Mouse (Mus musculus): Measurements from ENCODE around the gene Rbbp9.

DNA sequence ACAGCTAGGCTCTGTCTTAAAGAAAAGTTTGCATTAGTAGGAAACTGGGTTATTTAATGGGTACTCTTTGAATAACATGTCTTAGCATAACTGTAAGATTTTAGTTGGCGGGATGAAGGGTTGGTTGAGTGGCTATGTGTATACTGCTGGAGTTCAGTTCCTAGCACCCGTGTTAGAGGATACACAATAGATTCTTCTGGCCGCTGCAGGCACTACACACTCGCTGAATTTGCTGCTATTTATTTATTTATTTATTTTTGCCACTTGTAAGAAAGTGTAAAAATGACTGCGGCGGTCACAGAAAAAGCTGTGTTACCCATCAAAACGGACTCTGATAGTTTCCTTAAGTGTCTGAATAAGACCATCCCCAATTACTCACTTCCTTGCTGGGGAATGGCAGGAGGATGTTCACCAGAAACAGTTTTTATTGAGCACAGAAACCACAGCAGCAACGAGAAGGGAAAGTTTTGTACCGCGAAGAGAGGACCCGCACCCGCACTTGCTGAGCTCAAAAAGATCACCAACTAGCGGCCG lies 4.7 kb upstream of the Rbbp9 start:
- TF ChIP-seq CTCF (IDR thresholded peaks at IDR 0.05; ENCODE audit: control insufficient read depth, insufficient read depth, insufficient read length) (no peak), CEBPB (IDR thresholded peaks at IDR 0.05; ENCODE audit: low read depth) (no peak), USF1 (IDR thresholded peaks at IDR 0.05; ENCODE audit: low read depth) (no peak), MAX (IDR thresholded peaks at IDR 0.05) (no peak), FOSL1 (IDR thresholded peaks at IDR 0.05; ENCODE audit: insufficient read depth, low read length, poor library complexity, severe bottlenecking) (no peak)

All from C2C12 (cell line).